Mouse (Mus musculus) cerebellum, postnatal 14 days (tissue): ENCODE results near the gene Mpp2.

ENCODE experiments used
- DNase-seq, 2 experiments: peaks; one replicate each; pipeline ENCODE4 v3.0.0; 2021; ENCODE audit warnings: mixed read lengths in 2 of 2

Mpp2 gene

GRCm38 (mm10) chr11:102087931-102088898, at the start of gene Mpp2:
Gene Mpp2, minus strand, starts transcription at chr11:102088515.
- DNase-seq: peak; percentile 73 to 76

GRCm38 (mm10) chr11:102137625-102138446, 49.5 kb upstream of the Mpp2 start:
- no peak for DNase-seq

GRCm38 (mm10) chr11:102134516-102134915, 46.2 kb upstream of the Mpp2 start:
- no peak for DNase-seq

GRCm38 (mm10) chr11:102117386-102117785, 29.1 kb upstream of the Mpp2 start:
- DNase-seq: no peak

DNA sequence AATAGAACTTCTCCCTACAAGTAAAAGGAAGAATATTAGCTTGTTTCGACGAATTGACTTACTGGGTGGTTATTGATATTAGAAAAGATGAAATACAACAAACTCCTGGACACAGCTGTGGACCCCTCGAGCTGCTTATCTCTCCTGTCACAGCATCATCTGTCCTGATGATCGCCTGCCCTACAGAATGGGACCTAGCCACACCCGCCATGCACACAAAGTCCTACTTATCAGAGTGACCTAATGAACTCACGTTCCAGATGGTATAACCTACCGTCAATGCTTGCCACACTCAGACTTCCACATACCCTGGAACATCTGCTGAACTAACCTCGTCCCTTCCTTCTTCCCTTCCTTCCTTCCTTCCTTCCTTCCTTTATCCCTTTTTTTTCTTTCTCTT, 27.9 kb upstream of the Mpp2 start:
- no peak for DNase-seq

- DNase-seq: no peak
These were observed 23.3 kb upstream of the Mpp2 start for GRCm38 (mm10) chr11:102111576-102111975.

DNA sequence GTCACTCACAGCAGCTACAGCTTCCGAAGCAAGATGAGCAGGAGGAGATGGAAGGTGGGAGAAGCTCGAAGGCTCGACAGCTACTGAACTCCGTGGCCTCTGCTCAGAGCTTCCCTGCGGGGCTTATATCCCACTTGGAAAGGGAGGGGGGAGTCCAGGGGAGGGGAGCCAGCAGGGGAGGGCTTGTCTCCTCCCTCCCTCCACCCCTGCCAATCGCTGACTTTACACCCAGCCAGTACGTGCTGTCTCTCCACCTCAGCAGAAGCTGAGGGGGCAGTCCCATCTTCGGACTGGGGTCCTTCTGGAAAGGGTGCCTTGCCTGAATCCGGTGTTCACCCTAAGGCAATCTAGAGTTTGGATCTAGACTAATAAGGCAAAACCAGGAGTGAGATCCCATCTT, 19.4 kb upstream of the Mpp2 start, which contains the start of gene Pyy:
Gene Pyy, minus strand, starts transcription at position 101 of the 400 bp plus-strand sequence.
- no peak for DNase-seq

DNA sequence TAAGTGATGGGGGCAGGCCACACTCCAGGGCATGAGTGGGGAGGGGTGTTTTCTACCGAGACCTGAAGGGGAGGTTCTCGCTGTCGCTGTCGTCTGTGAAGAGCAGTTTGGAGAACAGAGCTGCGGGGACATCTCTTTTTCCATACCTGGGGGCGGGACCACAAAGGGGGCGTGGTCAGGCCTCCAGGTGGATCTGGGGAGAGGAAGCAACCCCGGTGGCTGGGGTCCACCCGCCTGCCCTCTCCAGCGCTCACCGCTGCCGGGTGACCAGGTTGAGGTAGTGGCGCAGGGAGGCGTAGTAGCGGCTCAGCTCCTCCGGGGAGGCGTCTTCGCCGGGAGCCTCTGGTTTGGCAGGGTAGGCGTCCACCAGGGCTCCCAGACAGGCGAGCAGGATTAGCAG, 18.6 kb upstream of the Mpp2 start:
- DNase-seq: no peak

- DNase-seq: peak; percentile 86 to 88
These were observed 14.4 kb upstream of the Mpp2 start for GRCm38 (mm10) chr11:102102485-102103258.

DNA sequence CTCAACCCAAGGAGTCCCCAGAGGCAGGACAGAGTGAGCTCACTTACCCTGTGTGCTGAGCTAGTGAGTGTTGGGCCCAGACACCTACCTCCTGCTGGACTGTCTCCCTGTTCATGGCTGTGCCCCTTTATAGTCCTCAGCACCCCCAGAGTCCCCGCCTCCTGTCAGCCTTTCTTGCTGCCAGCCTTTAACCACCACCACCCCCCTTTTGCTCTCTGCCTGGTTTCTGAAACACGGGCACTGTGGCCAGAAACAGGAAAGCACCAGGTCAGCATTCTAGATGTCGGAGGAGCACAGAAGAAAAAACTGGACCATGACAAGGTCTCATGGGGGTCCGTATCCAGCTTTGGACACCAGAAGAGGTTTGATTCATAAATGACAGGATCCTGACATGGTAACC, 12.9 kb upstream of the Mpp2 start, which contains the start of gene Ppy:
Gene Ppy, minus strand, starts transcription at position 101 of the 400 bp plus-strand sequence.
- no peak for DNase-seq

DNA sequence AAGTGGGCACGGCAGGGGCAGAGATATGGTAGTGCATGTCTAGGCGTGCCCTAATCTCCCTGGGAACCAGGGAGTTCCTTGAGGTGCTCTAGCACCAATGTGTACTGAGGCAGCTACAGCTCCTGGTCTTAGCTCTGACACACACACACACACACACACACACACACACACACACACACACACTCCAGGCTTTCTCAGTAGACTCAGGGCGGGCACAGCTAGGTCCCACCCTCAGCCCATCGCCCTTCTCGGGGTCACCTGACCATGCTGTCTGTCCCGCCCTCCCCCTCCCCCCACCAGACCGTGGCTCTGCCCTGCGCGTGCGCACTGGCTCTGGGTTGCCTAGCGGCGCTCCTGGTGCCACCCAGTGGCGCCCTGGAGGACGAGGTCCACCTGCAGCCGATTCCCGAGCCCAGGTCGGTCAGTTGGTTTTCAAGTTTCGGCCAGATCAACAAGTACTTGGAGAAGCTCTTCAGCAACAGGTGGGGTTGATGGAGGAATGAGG, 8.6 kb upstream of the Mpp2 start:
- peak; percentile 73 to 84 for DNase-seq

GRCm38 (mm10) chr11:102096446-102096845, 8.1 kb upstream of the Mpp2 start:
- DNase-seq: no peak

- no peak for DNase-seq
These were observed 7.4 kb upstream of the Mpp2 start for GRCm38 (mm10) chr11:102095676-102096075.

DNA sequence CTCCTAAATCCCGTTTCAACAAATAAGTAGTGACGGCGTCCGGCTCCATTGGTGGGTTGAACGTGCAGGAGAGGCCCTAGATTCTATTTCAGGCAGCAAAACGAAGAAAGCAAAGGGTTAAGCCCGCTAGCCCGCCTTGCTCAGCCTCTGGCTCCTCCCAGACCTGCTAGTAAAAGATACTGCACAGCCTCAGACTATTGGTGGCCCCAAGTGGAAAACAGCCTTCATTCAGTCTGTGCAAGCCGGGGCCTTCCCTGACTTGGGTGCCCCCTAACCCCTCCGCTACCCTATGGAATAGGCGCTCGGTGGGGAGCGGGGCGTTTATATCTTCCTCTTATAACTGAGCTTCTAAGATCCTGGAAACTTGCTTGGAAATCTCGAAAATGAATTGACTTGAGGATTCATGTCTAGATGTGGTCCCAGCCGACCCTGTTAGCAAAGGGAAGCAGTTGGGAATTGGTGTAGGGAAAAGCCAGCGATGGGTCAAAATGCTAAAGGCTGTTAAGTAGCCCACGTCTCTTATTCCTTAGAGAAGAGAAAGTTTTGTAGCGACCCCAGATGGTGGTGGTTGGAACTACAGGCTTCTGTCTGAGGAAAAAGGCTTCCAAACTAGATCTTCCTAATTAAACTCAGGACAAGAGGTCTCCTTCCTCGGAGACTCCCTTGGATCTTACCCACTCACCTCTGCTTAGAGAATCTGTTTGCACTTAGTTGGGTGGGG, 933 bp upstream of the Mpp2 start:
- peak; percentile 76 to 90 for DNase-seq

DNA sequence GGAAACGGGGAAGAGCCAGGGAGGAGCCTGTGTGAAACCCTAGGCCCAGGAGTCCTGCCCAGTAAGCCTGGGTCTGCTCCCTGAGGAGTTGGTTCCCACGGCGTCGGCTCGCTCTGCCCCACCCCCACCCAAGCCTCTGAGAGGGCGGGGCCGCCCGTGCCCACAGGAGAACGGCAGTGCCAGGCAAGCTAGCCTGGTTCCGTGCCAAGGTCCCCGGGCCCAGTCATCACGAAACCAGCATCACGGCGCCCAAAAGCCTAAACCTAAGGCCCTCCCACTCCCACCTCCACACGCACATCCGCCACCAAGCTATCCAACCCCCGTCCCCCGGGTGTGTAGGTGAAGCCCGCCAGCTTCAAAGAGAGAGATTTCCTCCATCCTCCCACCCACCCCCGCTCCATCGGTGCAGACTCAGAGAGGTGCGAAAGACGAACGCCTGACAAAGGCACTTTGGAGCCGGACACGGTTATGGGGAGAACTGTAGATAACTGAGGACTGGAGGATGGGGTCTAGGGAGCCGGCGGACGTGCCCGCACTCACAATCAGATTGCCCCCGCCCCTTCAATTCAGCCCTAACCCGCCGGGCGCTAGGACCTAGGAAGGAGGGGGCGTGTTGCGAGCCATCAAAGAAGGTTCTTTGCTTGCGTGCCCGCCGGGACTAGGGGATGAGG, 1.1 kb downstream of the Mpp2 start:
- DNase-seq: peak; percentile 82 to 86

GRCm38 (mm10) chr11:102086331-102086730, 2.0 kb downstream of the Mpp2 start:
- peak in 1 of 2 experiments; percentile 63 for DNase-seq

- DNase-seq: no peak
These were observed 4.2 kb downstream of the Mpp2 start for GRCm38 (mm10) chr11:102084159-102084558.

- DNase-seq: no peak
These were observed 5.1 kb downstream of the Mpp2 start for GRCm38 (mm10) chr11:102083193-102083592.

DNA sequence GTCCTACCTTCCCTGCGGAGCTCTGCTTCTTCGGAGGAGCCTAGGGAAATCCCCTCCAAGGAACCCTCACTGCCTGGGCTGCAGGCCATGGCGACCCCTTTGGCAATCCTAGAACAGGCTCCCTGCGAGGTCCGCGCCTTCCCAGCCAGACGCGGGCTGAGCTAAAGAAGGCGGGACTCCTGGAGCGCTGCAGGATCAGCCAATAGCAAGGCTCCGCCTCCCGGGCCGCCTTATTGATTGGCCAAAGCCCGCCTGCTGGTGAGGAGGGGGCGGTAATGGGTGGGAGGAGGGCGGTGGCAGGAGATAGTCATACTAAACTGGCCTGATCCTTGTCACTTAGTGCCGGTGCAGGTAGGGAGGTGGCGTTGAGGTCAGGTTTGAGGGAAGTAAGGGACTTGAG, 6.0 kb downstream of the Mpp2 start:
- peak; percentile 62 to 64 for DNase-seq

GRCm38 (mm10) chr11:102073722-102074121, 14.6 kb downstream of the Mpp2 start:
- DNase-seq: no peak

GRCm38 (mm10) chr11:102072729-102073128, 15.6 kb downstream of the Mpp2 start:
- no peak for DNase-seq
